Mouse (Mus musculus): ENCODE measurements at regions not wholly inside any gene's neighbourhood (a gene's known extent, or its start where the extent isn't known, plus 50 kb on each side); places are given as distances from the start of the nearest gene placed in this dataset.

DNA sequence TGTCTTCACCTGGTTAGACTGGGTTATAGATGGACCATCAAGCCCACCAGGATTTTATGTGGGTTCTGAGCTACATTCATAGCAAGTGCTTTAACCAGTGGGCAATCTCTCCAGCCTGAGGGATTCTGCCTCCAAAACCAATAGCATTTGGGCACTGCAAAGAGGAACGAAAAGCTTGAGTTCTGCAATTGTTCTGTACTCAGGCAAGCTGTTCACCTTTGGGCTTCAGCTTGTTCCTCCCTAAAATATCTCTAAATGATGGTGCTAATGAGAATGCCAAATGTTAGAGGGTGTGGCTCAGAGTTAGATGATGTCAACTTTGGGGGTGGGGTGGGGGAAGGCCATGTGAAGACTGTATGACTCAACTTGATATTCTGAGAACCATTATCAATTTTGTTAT lies 54.8 kb upstream of the Foxk1 start:
- no peak for TF ChIP-seq POLR2A (IDR thresholded peaks at IDR 0.05; ENCODE audit: borderline replicate concordance, extremely low read depth, insufficient read depth, insufficient read length, poor library complexity, severe bottlenecking)
- no peak for TF ChIP-seq CTCF (IDR thresholded peaks at IDR 0.05; ENCODE audit: borderline replicate concordance, extremely low read depth, insufficient read depth, insufficient read length)

Data from brain, embryonic 14.5 days (tissue).